In genomic region chr8:10402606-10403005, GRCm38 (mm10) we compare ENCODE assay signal across 9 mouse cellular contexts.
DNase-seq lines count a peak whose midpoint lies in the region; ATAC-seq and TF ChIP-seq lines count a peak whose summit lies in the region.
"Had no signal": no experiment of that assay in that cellular context is flagged by ENCODE, and none has a peak within 500 bp of the region (broad histone marks: within the 10 kb centered on the region; RNA-seq: fewer than 3 reads in every experiment).

No protein-coding gene starts in this region.

- no peaks in the 10 kb centered on the region for H3K4me1 ChIP-seq in liver, embryonic 11.5 days (replicated peaks; ENCODE audit: control insufficient read depth, insufficient read depth, low read length)
- no peaks in the 10 kb centered on the region for H3K4me1 ChIP-seq in hindbrain, postnatal 0 days (ENCODE audit: insufficient read depth, low read length)
- H3K4me1 ChIP-seq: midbrain, embryonic 12.5 days had no signal

- no peak for ATAC-seq in liver, embryonic 11.5 days (replicated peaks; ENCODE audit: low FRiP score)
- peak; percentile 39; the same call in 1 of the 2 replicates for ATAC-seq in hindbrain, postnatal 0 days

- no peak overlapping the region for H3K27ac ChIP-seq in liver, embryonic 11.5 days (ENCODE audit: low read depth, low read length)
- H3K27ac ChIP-seq in hindbrain, postnatal 0 days = no peak overlapping the region
- H3K27ac ChIP-seq: midbrain, embryonic 12.5 days had no signal

- no peak overlapping the region for H3K4me3 ChIP-seq in liver, embryonic 11.5 days (ENCODE audit: low read depth, low read length)
- no peak overlapping the region for H3K4me3 ChIP-seq in hindbrain, postnatal 0 days (ENCODE audit: low read length)
- H3K4me3 ChIP-seq: midbrain, embryonic 12.5 days had no signal

- no peak overlapping the region for H3K9ac ChIP-seq in liver, embryonic 11.5 days (ENCODE audit: low read depth, low read length)
- H3K9ac ChIP-seq in hindbrain, postnatal 0 days (replicated peaks; ENCODE audit: low read length) = no peak overlapping the region
- H3K9ac ChIP-seq: midbrain, embryonic 12.5 days had no signal

- WGBS in liver, embryonic 11.5 days = 13% methylated on average over 4 of the region's 4 CpGs
- WGBS in hindbrain, postnatal 0 days = 8% methylated on average over 4 of the region's 4 CpGs

- no peak overlapping the region for H3K4me2 ChIP-seq in liver, embryonic 11.5 days
- H3K4me2 ChIP-seq in hindbrain, postnatal 0 days (ENCODE audit: low read depth, low read length) = no peak overlapping the region
- H3K4me2 ChIP-seq: midbrain, embryonic 12.5 days had no signal

- DNase-seq in adrenal gland, adult (ENCODE audit: inconsistent age in 2 of 2, low spot score in 1 of 2) = peak; percentile 8 to 76
- DNase-seq in adrenal gland, postnatal 4 days (ENCODE audit: low spot score in 2 of 2) = no peak
- DNase-seq in liver = peak; percentile 12
- DNase-seq in liver, embryonic 11.5 days (ENCODE audit: low spot score) = no peak
- peak; percentile 46 for DNase-seq in cerebellum, adult 8-10 months
- peak; percentile 92 for DNase-seq in hindbrain, postnatal 0 days (ENCODE audit: low spot score)
- DNase-seq in lung, postnatal 36 days = peak; percentile 79
- no peak for DNase-seq in urinary bladder, postnatal 10 days (ENCODE audit: low spot score)

- no peaks in the 10 kb centered on the region for H3K9me3 ChIP-seq in liver, embryonic 11.5 days (ENCODE audit: control insufficient read depth, low read length)
- no peaks in the 10 kb centered on the region for H3K9me3 ChIP-seq in hindbrain, postnatal 0 days (ENCODE audit: low read length)
- H3K9me3 ChIP-seq: midbrain, embryonic 12.5 days had no signal

- no peaks in the 10 kb centered on the region for H3K36me3 ChIP-seq in liver, embryonic 11.5 days (ENCODE audit: control insufficient read depth, insufficient read depth, low read length)
- H3K36me3 ChIP-seq in hindbrain, postnatal 0 days (ENCODE audit: insufficient read depth, low read length) = peaks cover 7% of the 10 kb centered on the region; the same call in 1 of the 2 replicates
- H3K36me3 ChIP-seq: midbrain, embryonic 12.5 days had no signal

- H3K27me3 ChIP-seq in liver, embryonic 11.5 days (replicated peaks; ENCODE audit: control insufficient read depth, insufficient read depth, low read length) = no peaks in the 10 kb centered on the region
- no peaks in the 10 kb centered on the region for H3K27me3 ChIP-seq in hindbrain, postnatal 0 days (ENCODE audit: insufficient read depth, low read length)

- TF ChIP-seq CTCF in hindbrain, postnatal 0 days (IDR thresholded peaks at IDR 0.05; ENCODE audit: low read depth) = peak; percentile 79

Comparison
In these comparisons a context has a peak if more than half of its experiments do, and no peak if none do; other contexts are left out.
1. DNase-seq: peak in adrenal gland, adult (2 of 2), liver (single experiment), cerebellum, adult 8-10 months (single experiment), hindbrain, postnatal 0 days (single experiment) and lung, postnatal 36 days (single experiment); none in adrenal gland, postnatal 4 days (0 of 2), liver, embryonic 11.5 days (single experiment) and urinary bladder, postnatal 10 days (single experiment).